Mouse (Mus musculus) intestine, postnatal 0 days (tissue): ENCODE data around the gene S100a5. TPM values are rescaled to one million over a fixed set of nuclear protein-coding genes. Genes with fewer than 3 reads are reported as not detected.

Source experiments
- ATAC-seq: fragments of 200-750 bp; cut with Nextera tagmentation; 2 replicates; pipeline ENCODE4 v1.8.0; 2017; ENCODE audit warnings: mild to moderate bottlenecking, moderate TSS enrichment, moderate library complexity
- H3K27ac ChIP-seq: fragments of 300-500 bp; sonication (generic); 2 replicates; pipeline ENCODE4 v1.5.1; 2014; ENCODE audit warnings: mild to moderate bottlenecking, low read depth, low read length, moderate library complexity
- H3K27me3 ChIP-seq: fragments of 300-500 bp; sonication (generic); replicated peaks from 2 replicates; pipeline ENCODE4 v1.6.1; 2014; ENCODE audit warnings: low read length, mixed read lengths; ENCODE audit not compliant: control insufficient read depth, insufficient read depth
- H3K36me3 ChIP-seq: fragments of 300-500 bp; sonication (generic); 2 replicates; pipeline ENCODE4 v1.6.1; 2014; ENCODE audit warnings: mild to moderate bottlenecking, moderate library complexity; ENCODE audit not compliant: control insufficient read depth, insufficient read depth
- H3K4me1 ChIP-seq: fragments of 300-500 bp; sonication (generic); replicated peaks from 2 replicates; pipeline ENCODE4 v1.6.1; 2014; ENCODE audit warnings: antibody characterized with exemption, low read length, mixed read lengths; ENCODE audit not compliant: control insufficient read depth, insufficient read depth
- H3K4me2 ChIP-seq: fragments of 300-500 bp; sonication (generic); replicated peaks from 2 replicates; pipeline ENCODE4 v1.6.1; 2014; ENCODE audit warnings: low read depth, mild to moderate bottlenecking, moderate library complexity
- H3K4me3 ChIP-seq: fragments of 300-500 bp; sonication (generic); 2 replicates; pipeline ENCODE4 v1.5.1; 2014; ENCODE audit warnings: low read depth, low read length
- H3K9ac ChIP-seq: fragments of 300-500 bp; sonication (generic); 2 replicates; pipeline ENCODE4 v1.6.1; 2014; ENCODE audit warnings: mild to moderate bottlenecking, low read depth, low read length
- H3K9me3 ChIP-seq: fragments of 300-500 bp; sonication (generic); 2 replicates; pipeline ENCODE4 v1.6.1; 2016; ENCODE audit warnings: mixed run types; ENCODE audit not compliant: control insufficient read depth
- CTCF ChIP-seq: sonication (generic); IDR thresholded peaks from 2 replicates; pipeline ENCODE4 v1.5.1; 2016; ENCODE audit warnings: low read depth, mild to moderate bottlenecking, control low read depth, antibody characterized with exemption, moderate library complexity
- WGBS: fragments of 180-500 bp; shearing (Covaris S2); extraction: QIAGEN DNeasy Blood & Tissue Kit; methylation state at CpG from one replicate; pipeline ENCODE4 v1.1.7; 2014; 5-methylcytosine and 5-hydroxymethylcytosine counted together
- polyA plus RNA-seq: library from polyadenylated mRNA; unstranded; fragments of >200 nt; fragmentation: Nextera tagmentation; extraction: Ambion mirVana; gene quantifications from 2 replicates; pipeline ENCODE4 v1.2.1, GENCODE M21; 2015

The S100a5 gene
- polyA plus RNA-seq, 1 experiment from 2014 or later, result 5.6 TPM

DNA sequence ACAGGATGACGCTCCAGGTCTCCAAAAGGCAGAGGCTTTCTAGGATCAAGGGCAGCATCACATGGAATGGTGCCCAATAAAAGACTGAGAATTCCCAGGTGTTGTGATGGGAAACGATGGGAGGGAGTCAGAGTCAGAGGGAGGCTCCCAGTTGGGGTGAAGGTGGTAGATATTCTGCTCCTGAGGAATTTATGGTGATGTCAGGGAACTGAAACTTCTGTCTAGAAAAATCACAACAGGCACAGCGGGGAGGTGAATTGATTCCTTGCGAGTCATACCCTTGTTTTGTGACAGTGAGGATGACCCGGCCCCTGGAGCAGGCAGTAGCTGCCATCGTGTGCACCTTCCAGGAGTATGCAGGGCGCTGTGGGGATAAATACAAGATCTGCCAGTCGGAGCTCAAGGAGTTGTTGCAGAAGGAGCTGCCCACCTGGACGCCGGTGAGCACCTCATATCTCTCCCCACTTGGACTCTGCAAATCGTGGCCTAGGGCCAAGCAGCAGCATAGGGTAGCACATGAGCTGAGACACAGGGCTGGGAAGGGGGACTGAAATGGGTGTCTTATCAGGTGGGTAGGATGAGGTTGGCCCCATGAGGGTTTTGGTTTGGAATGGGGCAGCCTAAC lies 6.7 kb upstream of the S100a5 start, which contains the start of gene Gm42674:
Gene Gm42674 (plus strand): TSS at position 419 of the 625 bp plus-strand sequence.
- Histone ChIP-seq H3K36me3 (no peaks in the 10 kb centered on the region), H3K9me3 (no peaks in the 10 kb centered on the region), H3K9ac (no peak within 1 kb of the TSS), H3K4me1 (no peaks in the 10 kb centered on the region), H3K27me3 (no peaks in the 10 kb centered on the region), H3K27ac (no peak within 1 kb of the TSS), H3K4me2 (no peak within 1 kb of the TSS), H3K4me3 (no peak within 1 kb of the TSS)
- no peak for TF ChIP-seq CTCF
- no peak for ATAC-seq
- 79% methylated on average over 11 of the region's 11 CpGs for WGBS

DNA sequence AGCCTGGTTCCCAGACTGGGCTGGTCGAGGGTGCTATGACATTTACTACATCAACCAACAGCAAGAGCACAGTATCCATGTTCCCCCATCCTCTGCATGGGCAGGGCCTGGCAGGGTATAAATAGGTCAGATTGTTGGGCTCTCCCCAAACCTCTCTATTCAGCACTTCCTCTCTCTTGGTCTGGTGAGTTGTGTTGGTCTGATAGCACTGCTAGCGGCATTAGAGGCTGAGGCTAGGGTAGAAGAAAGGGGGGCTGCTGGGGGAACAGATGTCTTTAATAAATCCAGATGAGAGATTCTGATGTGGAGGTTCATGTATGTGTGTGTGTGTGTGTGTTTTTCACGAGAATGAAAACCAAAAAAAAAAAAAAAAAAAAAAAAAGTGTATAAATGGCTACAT lies 4.7 kb upstream of the S100a5 start, which contains the start of gene S100a4:
Gene S100a4 (plus strand): TSS at position 149 of the 400 bp plus-strand sequence.
- WGBS, result 50% methylated on average over 3 of the region's 3 CpGs
- Histone ChIP-seq H3K27ac (no peak within 1 kb of the TSS), H3K9me3 (no peaks in the 10 kb centered on the region), H3K9ac (no peak within 1 kb of the TSS), H3K4me2 (no peak within 1 kb of the TSS), H3K4me1 (no peaks in the 10 kb centered on the region), H3K36me3 (no peaks in the 10 kb centered on the region), H3K4me3 (no peak within 1 kb of the TSS), H3K27me3 (no peaks in the 10 kb centered on the region)
- ATAC-seq, result no peak
- TF ChIP-seq CTCF, result no peak

DNA sequence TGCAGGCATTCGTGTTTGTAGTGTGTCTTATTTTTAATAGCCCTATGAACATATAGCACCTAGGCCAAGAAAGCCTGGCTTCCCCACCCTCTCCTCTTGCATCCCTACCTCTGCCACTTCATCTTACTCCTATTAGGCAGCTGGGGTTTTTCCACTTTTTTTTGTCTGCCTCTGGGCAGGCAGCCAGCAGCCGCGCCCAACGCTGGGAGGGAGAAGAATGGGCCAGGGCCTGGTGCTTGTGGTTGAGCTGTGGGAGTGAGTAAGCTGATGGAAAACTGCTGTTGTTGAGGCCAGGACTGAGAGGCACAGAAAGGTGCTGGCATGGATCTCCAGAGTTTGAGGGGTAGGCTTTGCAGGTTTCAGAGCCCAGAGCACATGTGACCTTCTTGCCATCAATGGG lies 3.9 kb upstream of the S100a5 start:
- no peak overlapping the region for H3K27ac ChIP-seq
- no peak overlapping the region for H3K4me2 ChIP-seq
- ATAC-seq, result no peak
- no peaks in the 10 kb centered on the region for H3K36me3 ChIP-seq
- H3K9ac ChIP-seq, result no peak overlapping the region
- no peaks in the 10 kb centered on the region for H3K27me3 ChIP-seq
- no peak overlapping the region for H3K4me3 ChIP-seq
- no peaks in the 10 kb centered on the region for H3K9me3 ChIP-seq
- 22% methylated on average over 4 of the region's 4 CpGs for WGBS
- H3K4me1 ChIP-seq, result no peaks in the 10 kb centered on the region
- no peak for TF ChIP-seq CTCF

DNA sequence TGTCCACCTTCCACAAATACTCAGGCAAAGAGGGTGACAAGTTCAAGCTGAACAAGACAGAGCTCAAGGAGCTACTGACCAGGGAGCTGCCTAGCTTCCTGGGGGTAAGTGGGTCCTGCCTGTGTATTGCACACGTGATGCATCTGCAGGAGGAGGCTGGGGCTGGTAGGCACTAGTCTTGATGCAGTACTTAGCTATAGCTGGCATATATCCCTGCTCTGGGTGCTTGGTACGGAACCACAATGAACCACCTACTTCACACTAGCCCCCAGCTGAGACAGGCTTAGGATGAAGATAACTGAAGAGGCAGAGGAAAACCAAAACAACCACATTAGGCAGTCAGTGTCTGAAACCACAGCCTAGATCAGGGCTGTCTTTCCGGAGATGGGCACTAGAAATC lies 3.3 kb upstream of the S100a5 start:
- Histone ChIP-seq H3K36me3 (no peaks in the 10 kb centered on the region), H3K4me1 (no peaks in the 10 kb centered on the region), H3K27ac (no peak overlapping the region), H3K4me3 (no peak overlapping the region), H3K27me3 (no peaks in the 10 kb centered on the region), H3K4me2 (no peak overlapping the region), H3K9ac (no peak overlapping the region), H3K9me3 (no peaks in the 10 kb centered on the region)
- 87% methylated on average over 3 of the region's 3 CpGs for WGBS
- no peak for TF ChIP-seq CTCF
- ATAC-seq, result no peak

DNA sequence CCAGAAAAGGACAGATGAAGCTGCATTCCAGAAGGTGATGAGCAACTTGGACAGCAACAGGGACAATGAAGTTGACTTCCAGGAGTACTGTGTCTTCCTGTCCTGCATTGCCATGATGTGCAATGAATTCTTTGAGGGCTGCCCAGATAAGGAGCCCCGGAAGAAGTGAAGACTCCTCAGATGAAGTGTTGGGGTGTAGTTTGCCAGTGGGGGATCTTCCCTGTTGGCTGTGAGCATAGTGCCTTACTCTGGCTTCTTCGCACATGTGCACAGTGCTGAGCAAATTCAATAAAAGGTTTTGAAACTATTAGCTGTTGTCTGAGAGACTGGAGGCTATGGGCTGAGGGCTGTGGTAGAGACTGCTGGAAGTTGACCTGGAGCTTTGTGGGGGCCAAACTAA lies 2.6 kb upstream of the S100a5 start:
- Histone ChIP-seq H3K27ac (no peak overlapping the region), H3K4me3 (no peak overlapping the region), H3K9ac (no peak overlapping the region), H3K4me1 (no peaks in the 10 kb centered on the region), H3K4me2 (no peak overlapping the region), H3K36me3 (no peaks in the 10 kb centered on the region), H3K27me3 (no peaks in the 10 kb centered on the region), H3K9me3 (no peaks in the 10 kb centered on the region)
- ATAC-seq, result no peak
- no peak for TF ChIP-seq CTCF
- 86% methylated on average over 2 of the region's 2 CpGs for WGBS

DNA sequence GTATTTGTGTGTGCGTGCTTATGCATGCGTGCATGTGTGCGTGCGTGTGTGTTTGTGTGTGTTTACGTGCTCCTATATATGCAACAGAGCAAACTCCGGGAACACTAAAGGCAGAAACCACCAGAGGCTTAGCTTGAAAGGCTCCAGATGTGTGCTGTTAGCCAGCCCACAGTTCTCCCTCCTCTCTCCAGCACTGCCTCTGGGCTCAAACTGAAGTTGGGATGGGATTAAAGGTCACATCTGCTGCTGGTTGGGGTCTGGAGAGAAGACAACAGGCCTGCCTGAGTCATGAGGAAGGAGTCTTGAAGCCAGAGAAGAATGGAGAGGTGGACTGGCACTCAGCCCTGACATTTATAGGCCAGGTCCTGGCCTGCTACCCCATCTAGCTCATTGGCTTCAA lies 2.1 kb upstream of the S100a5 start:
- no peaks in the 10 kb centered on the region for H3K4me1 ChIP-seq
- no peaks in the 10 kb centered on the region for H3K9me3 ChIP-seq
- H3K36me3 ChIP-seq, result no peaks in the 10 kb centered on the region
- H3K9ac ChIP-seq, result no peak overlapping the region
- no peak overlapping the region for H3K27ac ChIP-seq
- TF ChIP-seq CTCF, result no peak
- no peak overlapping the region for H3K4me3 ChIP-seq
- 77% methylated on average over 6 of the region's 6 CpGs for WGBS
- H3K27me3 ChIP-seq, result no peaks in the 10 kb centered on the region
- no peak overlapping the region for H3K4me2 ChIP-seq
- no peak for ATAC-seq
